Mouse (Mus musculus) ES-Bruce4 (cell line): ENCODE results near the gene Cyth3. TPM values are rescaled to one million over a fixed set of nuclear protein-coding genes. Genes with fewer than 3 reads are reported as not detected.

Experiments
- H3K27ac ChIP-seq: 2 replicates; pipeline ENCODE4 v1.5.1; 2012; ENCODE audit warnings: low read length, inconsistent platforms; ENCODE audit not compliant: insufficient read depth
- H3K27me3 ChIP-seq: 2 replicates; pipeline ENCODE4 v1.6.1; 2012; ENCODE audit warnings: mild to moderate bottlenecking, low read length, inconsistent platforms; ENCODE audit not compliant: control insufficient read depth, poor library complexity, insufficient read depth, severe bottlenecking
- H3K36me3 ChIP-seq: 2 replicates; pipeline ENCODE4 v1.6.1; 2012; ENCODE audit warnings: inconsistent platforms, mild to moderate bottlenecking, low read length, moderate library complexity; ENCODE audit not compliant: control insufficient read depth, poor library complexity, insufficient read depth, severe bottlenecking
- H3K4me1 ChIP-seq: one replicate; pipeline ENCODE4 v1.8.1; 2011; ENCODE audit warnings: low read length; ENCODE audit not compliant: control insufficient read depth, insufficient read depth
- H3K4me3 ChIP-seq: 2 replicates; pipeline ENCODE4 v1.5.1; 2011; ENCODE audit warnings: low read depth, mild to moderate bottlenecking, low read length
- H3K9ac ChIP-seq: 2 replicates; pipeline ENCODE4 v1.6.1; 2012; ENCODE audit warnings: low read depth, mild to moderate bottlenecking, inconsistent platforms; ENCODE audit not compliant: poor library complexity, severe bottlenecking
- H3K9me3 ChIP-seq: replicated peaks from 2 replicates; pipeline ENCODE4 v1.6.1; 2012; ENCODE audit warnings: mild to moderate bottlenecking, low read length, inconsistent platforms; ENCODE audit not compliant: control insufficient read depth, poor library complexity, insufficient read depth, severe bottlenecking
- CTCF ChIP-seq: IDR thresholded peaks from one replicate; pipeline ENCODE4 v1.8.1; 2011; ENCODE audit warnings: low read depth, low read length
- EP300 ChIP-seq: IDR thresholded peaks from 2 replicates; pipeline ENCODE4 v1.6.1; 2011; ENCODE audit warnings: low read depth, low read length; ENCODE audit not compliant: insufficient read depth
- POLR2A ChIP-seq: IDR thresholded peaks from one replicate; pipeline ENCODE4 v1.8.1; 2011; ENCODE audit warnings: low read length; ENCODE audit not compliant: insufficient read depth
- polyA plus RNA-seq: library from polyadenylated mRNA; stranded (reverse); fragments of >200 nt; gene quantifications from 2 replicates; pipeline ENCODE4 v1.2.4, GENCODE M21; 2011; ENCODE audit warnings: low read depth; ENCODE audit not compliant: missing spikeins, insufficient read depth, insufficient read length

Cyth3 gene
- polyA plus RNA-seq, 1 experiment = 15.5 TPM

GRCm38 (mm10) chr5:143705659-143705982 is 83.4 kb downstream of the Cyth3 start:
- Histone ChIP-seq H3K9me3 (no peaks in the 10 kb centered on the region), H3K36me3 (no peaks in the 10 kb centered on the region; the same call in 1 of the 2 replicates), H3K27ac (no peak overlapping the region), H3K9ac (no peak overlapping the region), H3K4me3 (no peak overlapping the region), H3K4me1 (no peaks in the 10 kb centered on the region), H3K27me3 (no peaks in the 10 kb centered on the region)
- no peak for TF ChIP-seq CTCF
- no peak for TF ChIP-seq POLR2A
- TF ChIP-seq EP300 = no peak

- H3K27ac ChIP-seq = no peak overlapping the region
- H3K27me3 ChIP-seq = no peaks in the 10 kb centered on the region
These were observed 84.0 kb downstream of the Cyth3 start for GRCm38 (mm10) chr5:143706030-143706821.

GRCm38 (mm10) chr5:143706822-143707200 is 84.6 kb downstream of the Cyth3 start:
- Histone ChIP-seq H3K9me3 (no peaks in the 10 kb centered on the region), H3K4me1 (no peaks in the 10 kb centered on the region), H3K4me3 (no peak overlapping the region), H3K27ac (no peak overlapping the region), H3K27me3 (no peaks in the 10 kb centered on the region), H3K36me3 (peaks cover 3% of the 10 kb centered on the region; the same call in 1 of the 2 replicates), H3K9ac (no peak overlapping the region)
- no peak for TF ChIP-seq POLR2A
- no peak for TF ChIP-seq EP300
- no peak for TF ChIP-seq CTCF

More at GRCm38 (mm10) chr5:143706030-143706821, 84.0 kb downstream of the Cyth3 start:
- no peak overlapping the region for H3K4me3 ChIP-seq
- no peak for TF ChIP-seq EP300
- TF ChIP-seq POLR2A = no peak
- no peak for TF ChIP-seq CTCF
- H3K9me3 ChIP-seq = no peaks in the 10 kb centered on the region
- peaks cover 3% of the 10 kb centered on the region; the same call in 1 of the 2 replicates for H3K36me3 ChIP-seq
- H3K4me1 ChIP-seq = no peaks in the 10 kb centered on the region
- no peak overlapping the region for H3K9ac ChIP-seq

- TF ChIP-seq EP300 = no peak
- TF ChIP-seq POLR2A = no peak
- peak; percentile 88 for TF ChIP-seq CTCF
- H3K36me3 ChIP-seq = peaks cover 27% of the 10 kb centered on the region
These were observed 89.1 kb downstream of the Cyth3 start for GRCm38 (mm10) chr5:143711326-143711725.

GRCm38 (mm10) chr5:143712011-143712800 is 90.0 kb downstream of the Cyth3 start:
- Histone ChIP-seq H3K4me3 (no peak overlapping the region), H3K36me3 (peaks cover 35% of the 10 kb centered on the region)
- no peak for TF ChIP-seq POLR2A
- TF ChIP-seq EP300 = no peak
- no peak for TF ChIP-seq CTCF

More at GRCm38 (mm10) chr5:143711326-143711725, 89.1 kb downstream of the Cyth3 start:
- H3K4me3 ChIP-seq = no peak overlapping the region
- no peaks in the 10 kb centered on the region for H3K27me3 ChIP-seq
- H3K9me3 ChIP-seq = no peaks in the 10 kb centered on the region
- no peak overlapping the region for H3K27ac ChIP-seq
- no peak overlapping the region for H3K9ac ChIP-seq
- H3K4me1 ChIP-seq = no peaks in the 10 kb centered on the region

GRCm38 (mm10) chr5:143721962-143722361 is 99.7 kb downstream of the Cyth3 start:
- no peak for TF ChIP-seq EP300
- no peak for TF ChIP-seq CTCF
- no peak for TF ChIP-seq POLR2A
- Histone ChIP-seq H3K27me3 (no peaks in the 10 kb centered on the region), H3K4me1 (no peaks in the 10 kb centered on the region), H3K36me3 (peaks cover 52% of the 10 kb centered on the region), H3K4me3 (no peak overlapping the region), H3K9me3 (no peaks in the 10 kb centered on the region), H3K27ac (no peak overlapping the region), H3K9ac (no peak overlapping the region)

More at GRCm38 (mm10) chr5:143712011-143712800, 90.0 kb downstream of the Cyth3 start:
- Histone ChIP-seq H3K4me1 (no peaks in the 10 kb centered on the region), H3K9ac (no peak overlapping the region), H3K9me3 (no peaks in the 10 kb centered on the region), H3K27ac (no peak overlapping the region), H3K27me3 (no peaks in the 10 kb centered on the region)
